20 mouse cellular contexts compared by ENCODE assay signal in the genomic region with DNA sequence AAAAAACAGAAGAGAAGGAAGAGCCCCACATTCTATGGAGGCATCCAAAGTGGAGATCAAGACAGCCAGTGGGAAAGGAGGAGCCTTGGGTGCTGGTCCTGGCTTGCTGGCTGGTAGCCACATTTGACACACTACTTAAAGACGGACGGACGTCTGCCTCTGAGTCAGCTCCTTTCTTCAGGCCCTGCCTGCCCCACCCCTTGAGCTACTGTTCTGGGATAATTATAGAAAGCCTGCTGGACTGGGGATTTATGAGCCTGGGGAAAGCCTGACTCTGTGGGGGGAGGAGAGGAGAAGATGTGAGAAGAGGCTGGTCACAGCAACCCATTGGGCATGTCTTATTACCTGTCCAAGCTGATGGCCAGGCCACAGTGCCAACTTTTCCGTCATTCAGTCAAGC. TPM values are rescaled to one million over a fixed set of nuclear protein-coding genes. Genes with fewer than 3 reads are reported as not detected.
DNase-seq lines count a peak whose midpoint lies in the region; ATAC-seq lines count a peak whose summit lies in the region.
"Had no signal": no experiment of that assay in that cellular context is flagged by ENCODE, and none has a peak within 500 bp of the region (broad histone marks: within the 10 kb centered on the region; RNA-seq: fewer than 3 reads in every experiment).

No protein-coding gene starts in this region.

- H3K4me1 ChIP-seq in embryonic facial prominence, embryonic 14.5 days (ENCODE audit: control insufficient read depth, insufficient read depth, low read length), result peaks cover 7% of the 10 kb centered on the region; the same call in 1 of the 2 replicates
- H3K4me1 ChIP-seq in embryonic facial prominence, embryonic 10.5 days, result peaks cover 4% of the 10 kb centered on the region; the same call in 1 of the 2 replicates
- H3K4me1 ChIP-seq in kidney, embryonic 15.5 days, result peaks cover 12% of the 10 kb centered on the region
- H3K4me1 ChIP-seq in intestine, embryonic 16.5 days (ENCODE audit: control insufficient read depth, insufficient read depth, low read length), result peaks cover 4% of the 10 kb centered on the region; the same call in 1 of the 2 replicates
- no peaks in the 10 kb centered on the region for H3K4me1 ChIP-seq in midbrain, embryonic 10.5 days
- H3K4me1 ChIP-seq: embryonic facial prominence, embryonic 12.5 days; hindbrain, embryonic 12.5 days; liver, embryonic 15.5 days had no signal

- peak; percentile 31 for DNase-seq in embryonic facial prominence, embryonic 14.5 days (ENCODE audit: low spot score)
- no peak for DNase-seq in embryonic facial prominence, embryonic 10.5 days (ENCODE audit: low spot score)
- peak; percentile 15 to 29 for DNase-seq in kidney, postnatal 4 days
- DNase-seq in heart, adult 8-10 months (ENCODE audit: low spot score), result peak; percentile 26
- no peak for DNase-seq in midbrain, embryonic 10.5 days (ENCODE audit: low spot score)
- no peak for DNase-seq in cerebellum, adult 11 months
- DNase-seq: cerebellum, adult 9-10 months; spleen, adult 18-20 months; thymus, adult 2 months had no signal

- 40% methylated on average over 4 of the region's 4 CpGs for WGBS in embryonic facial prominence, embryonic 14.5 days
- WGBS in embryonic facial prominence, embryonic 10.5 days, result 62% methylated on average over 4 of the region's 4 CpGs
- WGBS in kidney, embryonic 15.5 days, result 29% methylated on average over 4 of the region's 4 CpGs
- 32% methylated on average over 4 of the region's 4 CpGs for WGBS in intestine, embryonic 16.5 days
- WGBS in midbrain, embryonic 10.5 days, result 69% methylated on average over 4 of the region's 4 CpGs

- no peaks in the 10 kb centered on the region for H3K36me3 ChIP-seq in embryonic facial prominence, embryonic 14.5 days (ENCODE audit: control insufficient read depth, insufficient read depth, low read length)
- no peaks in the 10 kb centered on the region for H3K36me3 ChIP-seq in embryonic facial prominence, embryonic 10.5 days (replicated peaks)
- H3K36me3 ChIP-seq in kidney, embryonic 15.5 days, result no peaks in the 10 kb centered on the region
- no peaks in the 10 kb centered on the region for H3K36me3 ChIP-seq in intestine, embryonic 16.5 days (ENCODE audit: control insufficient read depth, insufficient read depth, low read length)
- no peaks in the 10 kb centered on the region for H3K36me3 ChIP-seq in midbrain, embryonic 10.5 days
- H3K36me3 ChIP-seq: embryonic facial prominence, embryonic 12.5 days; G1E; hindbrain, embryonic 12.5 days; liver, embryonic 15.5 days had no signal

- H3K4me2 ChIP-seq in embryonic facial prominence, embryonic 14.5 days (ENCODE audit: low read depth, low read length), result no peak overlapping the region
- H3K4me2 ChIP-seq in kidney, embryonic 15.5 days, result no peak overlapping the region
- no peak overlapping the region for H3K4me2 ChIP-seq in intestine, embryonic 16.5 days (ENCODE audit: low read depth, low read length)
- H3K4me2 ChIP-seq: embryonic facial prominence, embryonic 12.5 days; hindbrain, embryonic 12.5 days; liver, embryonic 15.5 days had no signal

- H3K4me3 ChIP-seq in embryonic facial prominence, embryonic 14.5 days (ENCODE audit: low read depth, low read length), result no peak overlapping the region
- H3K4me3 ChIP-seq in embryonic facial prominence, embryonic 10.5 days, result no peak overlapping the region
- H3K4me3 ChIP-seq in kidney, embryonic 15.5 days (replicated peaks), result no peak overlapping the region
- H3K4me3 ChIP-seq in intestine, embryonic 16.5 days (ENCODE audit: low read length), result no peak overlapping the region
- H3K4me3 ChIP-seq in midbrain, embryonic 10.5 days, result no peak overlapping the region
- H3K4me3 ChIP-seq: embryonic facial prominence, embryonic 12.5 days; hindbrain, embryonic 12.5 days; liver, embryonic 15.5 days; myocyte had no signal

- no peak overlapping the region for H3K27ac ChIP-seq in embryonic facial prominence, embryonic 14.5 days (replicated peaks; ENCODE audit: low read depth, low read length)
- H3K27ac ChIP-seq in embryonic facial prominence, embryonic 10.5 days (replicated peaks), result no peak overlapping the region
- H3K27ac ChIP-seq in kidney, embryonic 15.5 days, result no peak overlapping the region
- H3K27ac ChIP-seq in intestine, embryonic 16.5 days (ENCODE audit: low read length), result no peak overlapping the region
- H3K27ac ChIP-seq in midbrain, embryonic 10.5 days (replicated peaks), result no peak overlapping the region
- H3K27ac ChIP-seq: embryonic facial prominence, embryonic 12.5 days; hindbrain, embryonic 12.5 days; liver, embryonic 15.5 days had no signal

- no peak for ATAC-seq in embryonic facial prominence, embryonic 14.5 days (ENCODE audit: low read depth)
- no peak for ATAC-seq in kidney, embryonic 15.5 days (replicated peaks; ENCODE audit: low FRiP score)
- ATAC-seq in intestine, embryonic 16.5 days, result peak; percentile 63
- ATAC-seq: activated CD4-positive, CD25-positive, alpha-beta regulatory T cell, adult 4 months had no signal

- no peaks in the 10 kb centered on the region for H3K9me3 ChIP-seq in embryonic facial prominence, embryonic 14.5 days (ENCODE audit: control insufficient read depth, low read length)
- H3K9me3 ChIP-seq in embryonic facial prominence, embryonic 10.5 days, result no peaks in the 10 kb centered on the region
- H3K9me3 ChIP-seq in kidney, embryonic 15.5 days (replicated peaks), result no peaks in the 10 kb centered on the region
- no peaks in the 10 kb centered on the region for H3K9me3 ChIP-seq in intestine, embryonic 16.5 days (ENCODE audit: control insufficient read depth, low read length)
- H3K9me3 ChIP-seq in midbrain, embryonic 10.5 days (replicated peaks), result no peaks in the 10 kb centered on the region
- H3K9me3 ChIP-seq: embryonic facial prominence, embryonic 12.5 days; hindbrain, embryonic 12.5 days; liver, embryonic 15.5 days had no signal

- no peak overlapping the region for H3K9ac ChIP-seq in embryonic facial prominence, embryonic 14.5 days (ENCODE audit: low read depth, low read length)
- no peak overlapping the region for H3K9ac ChIP-seq in kidney, embryonic 15.5 days
- no peak overlapping the region for H3K9ac ChIP-seq in intestine, embryonic 16.5 days (ENCODE audit: low read depth, low read length)
- H3K9ac ChIP-seq: embryonic facial prominence, embryonic 12.5 days; hindbrain, embryonic 12.5 days; liver, embryonic 15.5 days had no signal

- H3K27me3 ChIP-seq in embryonic facial prominence, embryonic 14.5 days (replicated peaks; ENCODE audit: control insufficient read depth, insufficient read depth, low read length), result no peaks in the 10 kb centered on the region
- H3K27me3 ChIP-seq in embryonic facial prominence, embryonic 10.5 days (replicated peaks; ENCODE audit: low read depth, poor library complexity, severe bottlenecking), result no peaks in the 10 kb centered on the region
- H3K27me3 ChIP-seq in kidney, embryonic 15.5 days, result peaks cover 8% of the 10 kb centered on the region; the same call in 1 of the 2 replicates
- no peaks in the 10 kb centered on the region for H3K27me3 ChIP-seq in intestine, embryonic 16.5 days (replicated peaks; ENCODE audit: control insufficient read depth, insufficient read depth, low read length)
- H3K27me3 ChIP-seq in midbrain, embryonic 10.5 days (ENCODE audit: low read depth, poor library complexity, severe bottlenecking), result no peaks in the 10 kb centered on the region
- H3K27me3 ChIP-seq: embryonic facial prominence, embryonic 12.5 days; hindbrain, embryonic 12.5 days; liver, embryonic 15.5 days had no signal

RNA-seq across cellular contexts. Expression of gene Gm826, which starts 12.1 kb away (rescaled TPM):
- 0.22 and 0.54 TPM in 2 replicates for polyA plus RNA-seq in embryonic facial prominence, embryonic 14.5 days (2014; fragmentation: Nextera tagmentation; extraction: Ambion mirVana)
- polyA plus RNA-seq in embryonic facial prominence, embryonic 10.5 days (2016; fragmentation: Nextera tagmentation; extraction: Ambion mirVana), result 0.19 and 0.36 TPM in 2 replicates
- polyA plus RNA-seq in kidney, embryonic 15.5 days (2015; fragmentation: Nextera tagmentation; extraction: Ambion mirVana), result 0.40 and 0.93 TPM in 2 replicates
- total RNA-seq in heart, adult 8-10 months (2022), result 10 to 100 TPM in 2 of 4 experiments, 1 to 10 TPM in 2; 6.6 to 13.3 (median 10.3) TPM
- polyA plus RNA-seq in intestine, embryonic 16.5 days (2015; fragmentation: Nextera tagmentation; extraction: Ambion mirVana), result 24.3 and 29.2 TPM in 2 replicates
- 0.35 TPM in 1 of 2 replicates, not detected in the other for polyA plus RNA-seq in midbrain, embryonic 10.5 days (2016; fragmentation: Nextera tagmentation; extraction: Ambion mirVana)
- total RNA-seq: G1E; layer of hippocampus, postnatal 25 days; megakaryocyte-erythroid progenitor cell, adult 5-6 weeks had no signal
- polyA plus RNA-seq: activated CD4-positive, CD25-positive, alpha-beta regulatory T cell, adult 4 months; embryonic facial prominence, embryonic 12.5 days; forebrain, embryonic 11.5 days; G1E; hindbrain, embryonic 12.5 days; myocyte had no signal

RNA-seq across cellular contexts. Expression of gene Mafb, which starts 45.0 kb away (rescaled TPM):
- polyA plus RNA-seq in embryonic facial prominence, embryonic 14.5 days (2014; fragmentation: Nextera tagmentation; extraction: Ambion mirVana), result 16.9 and 18.5 TPM in 2 replicates
- polyA plus RNA-seq in embryonic facial prominence, embryonic 10.5 days (2016; fragmentation: Nextera tagmentation; extraction: Ambion mirVana), result 5.3 and 6.7 TPM in 2 replicates
- polyA plus RNA-seq in kidney, embryonic 15.5 days (2015; fragmentation: Nextera tagmentation; extraction: Ambion mirVana), result 36.2 and 38.0 TPM in 2 replicates
- 10 to 100 TPM in 3 of 4 experiments, 1 to 10 TPM in 1; 9.2 to 12.0 (median 10.9) TPM for total RNA-seq in heart, adult 8-10 months (2022)
- 13.2 and 17.4 TPM in 2 replicates for polyA plus RNA-seq in intestine, embryonic 16.5 days (2015; fragmentation: Nextera tagmentation; extraction: Ambion mirVana)
- 3.3 and 4.1 TPM in 2 replicates for polyA plus RNA-seq in midbrain, embryonic 10.5 days (2016; fragmentation: Nextera tagmentation; extraction: Ambion mirVana)
- polyA plus RNA-seq: activated CD4-positive, CD25-positive, alpha-beta regulatory T cell, adult 4 months; G1E had no signal

Comparison
In these comparisons a context has a peak if more than half of its experiments do, and no peak if none do; other contexts are left out.
1. DNase-seq: peak in embryonic facial prominence, embryonic 14.5 days (single experiment), kidney, postnatal 4 days (2 of 2) and heart, adult 8-10 months (single experiment); none in embryonic facial prominence, embryonic 10.5 days (single experiment), midbrain, embryonic 10.5 days (single experiment) and cerebellum, adult 11 months (single experiment).
2. RNA of gene Gm826, which starts 12.1 kb away (polyA plus RNA-seq): 24.3 to 29.2 TPM in intestine, embryonic 16.5 days; 0.40 to 0.93 TPM in kidney, embryonic 15.5 days, 0.35 TPM in midbrain, embryonic 10.5 days, 0.22 to 0.54 TPM in embryonic facial prominence, embryonic 14.5 days and 0.19 to 0.36 TPM in embryonic facial prominence, embryonic 10.5 days; every median in the first group is over 10 times any median in the second.